Comparison of ENCODE assay signal across 10 mouse cellular contexts in genomic region chr19:42069241-42069525, GRCm38 (mm10). TPM values are rescaled to one million over a fixed set of nuclear protein-coding genes. Genes with fewer than 3 reads are reported as not detected.
A peak's percentile ranks its signal among the peaks of the same experiment; 100 is the strongest.
DNase-seq lines count a peak whose midpoint lies in the region; ATAC-seq and TF ChIP-seq lines count a peak whose summit lies in the region.
"Had no signal": no experiment of that assay in that cellular context is flagged by ENCODE, and none has a peak within 500 bp of the region (broad histone marks: within the 10 kb centered on the region; RNA-seq: fewer than 3 reads in every experiment).

No protein-coding gene starts in this region.

- no peak for ATAC-seq in hindbrain, embryonic 15.5 days (ENCODE audit: low FRiP score, low read depth)
- ATAC-seq in hindbrain, embryonic 12.5 days (ENCODE audit: low FRiP score) = no peak
- ATAC-seq in neural tube, embryonic 15.5 days (ENCODE audit: low FRiP score) = no peak
- ATAC-seq in midbrain, embryonic 15.5 days (replicated peaks) = no peak
- ATAC-seq: forebrain, embryonic 13.5 days had no signal

- no peaks in the 10 kb centered on the region for H3K79me2 ChIP-seq in C2C12 (ENCODE audit: control insufficient read depth, insufficient read depth)

- no peak overlapping the region for H3K27ac ChIP-seq in hindbrain, embryonic 15.5 days (replicated peaks)
- H3K27ac ChIP-seq in hindbrain, embryonic 12.5 days = no peak overlapping the region
- H3K27ac ChIP-seq in neural tube, embryonic 15.5 days (replicated peaks) = no peak overlapping the region
- no peak overlapping the region for H3K27ac ChIP-seq in midbrain, embryonic 15.5 days
- H3K27ac ChIP-seq: forebrain, embryonic 13.5 days had no signal

- H3K4me3 ChIP-seq in hindbrain, embryonic 15.5 days = no peak overlapping the region
- no peak overlapping the region for H3K4me3 ChIP-seq in hindbrain, embryonic 12.5 days
- no peak overlapping the region for H3K4me3 ChIP-seq in C2C12 (ENCODE audit: insufficient read depth, poor library complexity, severe bottlenecking)
- no peak overlapping the region for H3K4me3 ChIP-seq in neural tube, embryonic 15.5 days (replicated peaks)
- no peak overlapping the region for H3K4me3 ChIP-seq in midbrain, embryonic 15.5 days
- H3K4me3 ChIP-seq: forebrain, embryonic 13.5 days had no signal

- TF ChIP-seq CTCF in C2C12 (IDR thresholded peaks at IDR 0.05; ENCODE audit: control insufficient read depth, insufficient read depth, insufficient read length) = peak; percentile 24

- H3K4me1 ChIP-seq in hindbrain, embryonic 15.5 days (replicated peaks) = no peaks in the 10 kb centered on the region
- H3K4me1 ChIP-seq in hindbrain, embryonic 12.5 days = no peaks in the 10 kb centered on the region
- no peaks in the 10 kb centered on the region for H3K4me1 ChIP-seq in neural tube, embryonic 15.5 days
- H3K4me1 ChIP-seq in midbrain, embryonic 15.5 days = no peaks in the 10 kb centered on the region
- H3K4me1 ChIP-seq: forebrain, embryonic 13.5 days had no signal

- H3K36me3 ChIP-seq in hindbrain, embryonic 15.5 days = peaks cover 2% of the 10 kb centered on the region; the same call in 1 of the 2 replicates
- H3K36me3 ChIP-seq in hindbrain, embryonic 12.5 days = peaks cover 4% of the 10 kb centered on the region; the same call in 1 of the 2 replicates
- no peaks in the 10 kb centered on the region for H3K36me3 ChIP-seq in C2C12 (ENCODE audit: control insufficient read depth, insufficient read depth)
- peaks cover 10% of the 10 kb centered on the region; the same call in 1 of the 2 replicates for H3K36me3 ChIP-seq in neural tube, embryonic 15.5 days
- no peaks in the 10 kb centered on the region; the same call in 1 of the 2 replicates for H3K36me3 ChIP-seq in midbrain, embryonic 15.5 days (replicated peaks)

- H3ac ChIP-seq in C2C12 (ENCODE audit: control insufficient read depth, insufficient read length, low read depth) = no peak overlapping the region

- intact Hi-C loops in left cerebral cortex, postnatal 10 days (cut with DNase I) = no loop called here

- no peak overlapping the region for H3K9ac ChIP-seq in hindbrain, embryonic 15.5 days
- H3K9ac ChIP-seq in hindbrain, embryonic 12.5 days = no peak overlapping the region
- no peak overlapping the region for H3K9ac ChIP-seq in neural tube, embryonic 15.5 days (replicated peaks)
- no peak overlapping the region for H3K9ac ChIP-seq in midbrain, embryonic 15.5 days
- H3K9ac ChIP-seq: forebrain, embryonic 13.5 days had no signal

- H3K79me3 ChIP-seq in C2C12 (ENCODE audit: low read depth) = no peaks in the 10 kb centered on the region

- WGBS in hindbrain, embryonic 15.5 days = 58% methylated on average over 6 of the region's 6 CpGs
- WGBS in hindbrain, embryonic 12.5 days = 63% methylated on average over 6 of the region's 6 CpGs
- 69% methylated on average over 6 of the region's 6 CpGs for WGBS in neural tube, embryonic 15.5 days
- WGBS in midbrain, embryonic 15.5 days = 51% methylated on average over 6 of the region's 6 CpGs

- H3K27me3 ChIP-seq in hindbrain, embryonic 15.5 days = no peaks in the 10 kb centered on the region
- no peaks in the 10 kb centered on the region for H3K27me3 ChIP-seq in hindbrain, embryonic 12.5 days
- no peaks in the 10 kb centered on the region for H3K27me3 ChIP-seq in C2C12 (ENCODE audit: control insufficient read depth, insufficient read depth, insufficient read length)
- no peaks in the 10 kb centered on the region for H3K27me3 ChIP-seq in neural tube, embryonic 15.5 days (replicated peaks)
- H3K27me3 ChIP-seq in midbrain, embryonic 15.5 days (replicated peaks) = no peaks in the 10 kb centered on the region
- H3K27me3 ChIP-seq: forebrain, embryonic 13.5 days had no signal

- no peaks in the 10 kb centered on the region for H3K9me3 ChIP-seq in hindbrain, embryonic 15.5 days
- H3K9me3 ChIP-seq in hindbrain, embryonic 12.5 days (replicated peaks) = no peaks in the 10 kb centered on the region
- H3K9me3 ChIP-seq in neural tube, embryonic 15.5 days (replicated peaks) = no peaks in the 10 kb centered on the region
- no peaks in the 10 kb centered on the region for H3K9me3 ChIP-seq in midbrain, embryonic 15.5 days
- H3K9me3 ChIP-seq: forebrain, embryonic 13.5 days had no signal

- DNase-seq in NIH3T3 (ENCODE audit: low read depth) = peak; percentile 73
- DNase-seq in kidney, postnatal 10 days = peak; percentile 62
- DNase-seq in left cerebral cortex, postnatal 10 days (ENCODE audit: extremely low spot score in 1 of 2, low spot score in 2 of 2) = no peak

- 0 out of 2 replicates have a peak overlapping the region, but pooled peaks have one; percentile 24 for H3K4me2 ChIP-seq in hindbrain, embryonic 15.5 days
- H3K4me2 ChIP-seq in hindbrain, embryonic 12.5 days (replicated peaks) = no peak overlapping the region
- no peak overlapping the region for H3K4me2 ChIP-seq in neural tube, embryonic 15.5 days
- no peak overlapping the region for H3K4me2 ChIP-seq in midbrain, embryonic 15.5 days
- H3K4me2 ChIP-seq: forebrain, embryonic 13.5 days had no signal

TF ChIP-seq in C2C12, 6 proteins besides CTCF, POLR2A, EP300 and RAD21:
- TF ChIP-seq CEBPB (IDR thresholded peaks at IDR 0.05; ENCODE audit: low read depth) = no peak
- TF ChIP-seq MYOD1 (IDR thresholded peaks at IDR 0.05; ENCODE audit: control insufficient read depth, insufficient read length, low read depth) = no peak
- no peak for TF ChIP-seq MAX (IDR thresholded peaks at IDR 0.05)
- TF ChIP-seq USF1 (IDR thresholded peaks at IDR 0.05; ENCODE audit: low read depth) = no peak
- TF ChIP-seq MYOG (IDR thresholded peaks at IDR 0.05; ENCODE audit: control insufficient read depth, extremely low read depth, insufficient read length) = no peak

RNA-seq across cellular contexts. Expression of gene Morn4, which starts 17.0 kb away (rescaled TPM):
- 130 and 140 TPM in 2 replicates for polyA plus RNA-seq in hindbrain, embryonic 15.5 days (2015; fragmentation: Nextera tagmentation; extraction: Ambion mirVana)
- polyA plus RNA-seq in hindbrain, embryonic 12.5 days (2016; fragmentation: Nextera tagmentation; extraction: Ambion mirVana) = 81.4 and 83.5 TPM in 2 replicates
- 16.5 TPM for polyA plus RNA-seq in C2C12 (2012; fragmentation: generic; extraction: Trizol)
- polyA plus RNA-seq in neural tube, embryonic 15.5 days (2015; fragmentation: Nextera tagmentation; extraction: Ambion mirVana) = 99.6 and 116 TPM in 2 replicates
- total RNA-seq in left cerebral cortex, postnatal 10 days (2021) = 10 to 100 TPM; 71.3 to 73.3 TPM
- 154 and 162 TPM in 2 replicates for polyA plus RNA-seq in midbrain, embryonic 15.5 days (2015; fragmentation: Nextera tagmentation; extraction: Ambion mirVana)

RNA-seq across cellular contexts. Expression of gene 4933411K16Rik, which starts 17.1 kb away (rescaled TPM):
- 0.12 and 0.14 TPM in 2 replicates for polyA plus RNA-seq in hindbrain, embryonic 15.5 days (2015; fragmentation: Nextera tagmentation; extraction: Ambion mirVana)
- not detected in 2 replicates for polyA plus RNA-seq in hindbrain, embryonic 12.5 days (2016; fragmentation: Nextera tagmentation; extraction: Ambion mirVana)
- polyA plus RNA-seq in C2C12 (2012; fragmentation: generic; extraction: Trizol) = 0.18 TPM
- polyA plus RNA-seq in neural tube, embryonic 15.5 days (2015; fragmentation: Nextera tagmentation; extraction: Ambion mirVana) = not detected in 2 replicates
- 1 to 10 TPM; 1.1 to 1.5 TPM for total RNA-seq in left cerebral cortex, postnatal 10 days (2021)
- not detected in 2 replicates for polyA plus RNA-seq in midbrain, embryonic 15.5 days (2015; fragmentation: Nextera tagmentation; extraction: Ambion mirVana)
- total RNA-seq: megakaryocyte-erythroid progenitor cell, adult 5-6 weeks had no signal
- polyA plus RNA-seq: forebrain, embryonic 13.5 days had no signal

RNA-seq across cellular contexts. Expression of gene Pi4k2a, which starts 21.1 kb away (rescaled TPM):
- polyA plus RNA-seq in hindbrain, embryonic 15.5 days (2015; fragmentation: Nextera tagmentation; extraction: Ambion mirVana) = 29.5 and 33.5 TPM in 2 replicates
- polyA plus RNA-seq in hindbrain, embryonic 12.5 days (2016; fragmentation: Nextera tagmentation; extraction: Ambion mirVana) = 35.3 and 39.4 TPM in 2 replicates
- 18.7 TPM for polyA plus RNA-seq in C2C12 (2012; fragmentation: generic; extraction: Trizol)
- polyA plus RNA-seq in neural tube, embryonic 15.5 days (2015; fragmentation: Nextera tagmentation; extraction: Ambion mirVana) = 31.0 and 33.5 TPM in 2 replicates
- 10 to 100 TPM; 46.3 to 47.0 TPM for total RNA-seq in left cerebral cortex, postnatal 10 days (2021)
- 30.1 and 30.6 TPM in 2 replicates for polyA plus RNA-seq in midbrain, embryonic 15.5 days (2015; fragmentation: Nextera tagmentation; extraction: Ambion mirVana)

RNA-seq across cellular contexts. Expression of gene Hoga1, which starts 23.8 kb away (rescaled TPM):
- polyA plus RNA-seq in hindbrain, embryonic 15.5 days (2015; fragmentation: Nextera tagmentation; extraction: Ambion mirVana) = 1.6 and 1.8 TPM in 2 replicates
- polyA plus RNA-seq in hindbrain, embryonic 12.5 days (2016; fragmentation: Nextera tagmentation; extraction: Ambion mirVana) = 1.1 and 1.3 TPM in 2 replicates
- 0.30 TPM for polyA plus RNA-seq in C2C12 (2012; fragmentation: generic; extraction: Trizol)
- 1.7 and 1.8 TPM in 2 replicates for polyA plus RNA-seq in neural tube, embryonic 15.5 days (2015; fragmentation: Nextera tagmentation; extraction: Ambion mirVana)
- total RNA-seq in left cerebral cortex, postnatal 10 days (2021) = 1 to 10 TPM; 7.2 to 7.4 TPM
- polyA plus RNA-seq in midbrain, embryonic 15.5 days (2015; fragmentation: Nextera tagmentation; extraction: Ambion mirVana) = 1.1 and 1.3 TPM in 2 replicates
- total RNA-seq: megakaryocyte-erythroid progenitor cell, adult 5-6 weeks had no signal

RNA-seq across cellular contexts. Expression of gene Ankrd2, which starts 33.4 kb away (rescaled TPM):
- polyA plus RNA-seq in hindbrain, embryonic 15.5 days (2015; fragmentation: Nextera tagmentation; extraction: Ambion mirVana) = 1.0 and 1.3 TPM in 2 replicates
- not detected in 2 replicates for polyA plus RNA-seq in hindbrain, embryonic 12.5 days (2016; fragmentation: Nextera tagmentation; extraction: Ambion mirVana)
- 0.15 TPM for polyA plus RNA-seq in C2C12 (2012; fragmentation: generic; extraction: Trizol)
- polyA plus RNA-seq in neural tube, embryonic 15.5 days (2015; fragmentation: Nextera tagmentation; extraction: Ambion mirVana) = 1.1 and 1.3 TPM in 2 replicates
- under 1 TPM in 1 of 2 experiments, not detected in 1; 0.32 TPM for total RNA-seq in left cerebral cortex, postnatal 10 days (2021)
- polyA plus RNA-seq in midbrain, embryonic 15.5 days (2015; fragmentation: Nextera tagmentation; extraction: Ambion mirVana) = 0.56 and 0.83 TPM in 2 replicates
- total RNA-seq: megakaryocyte-erythroid progenitor cell, adult 5-6 weeks had no signal

Comparison
In these comparisons a context has a peak if more than half of its experiments do, and no peak if none do; other contexts are left out.
1. DNase-seq: peak in NIH3T3 (single experiment) and kidney, postnatal 10 days (single experiment); none in left cerebral cortex, postnatal 10 days (0 of 2).